Mouse (Mus musculus): ENCODE results near the gene Ssr1.

Gene Ssr1

DNA sequence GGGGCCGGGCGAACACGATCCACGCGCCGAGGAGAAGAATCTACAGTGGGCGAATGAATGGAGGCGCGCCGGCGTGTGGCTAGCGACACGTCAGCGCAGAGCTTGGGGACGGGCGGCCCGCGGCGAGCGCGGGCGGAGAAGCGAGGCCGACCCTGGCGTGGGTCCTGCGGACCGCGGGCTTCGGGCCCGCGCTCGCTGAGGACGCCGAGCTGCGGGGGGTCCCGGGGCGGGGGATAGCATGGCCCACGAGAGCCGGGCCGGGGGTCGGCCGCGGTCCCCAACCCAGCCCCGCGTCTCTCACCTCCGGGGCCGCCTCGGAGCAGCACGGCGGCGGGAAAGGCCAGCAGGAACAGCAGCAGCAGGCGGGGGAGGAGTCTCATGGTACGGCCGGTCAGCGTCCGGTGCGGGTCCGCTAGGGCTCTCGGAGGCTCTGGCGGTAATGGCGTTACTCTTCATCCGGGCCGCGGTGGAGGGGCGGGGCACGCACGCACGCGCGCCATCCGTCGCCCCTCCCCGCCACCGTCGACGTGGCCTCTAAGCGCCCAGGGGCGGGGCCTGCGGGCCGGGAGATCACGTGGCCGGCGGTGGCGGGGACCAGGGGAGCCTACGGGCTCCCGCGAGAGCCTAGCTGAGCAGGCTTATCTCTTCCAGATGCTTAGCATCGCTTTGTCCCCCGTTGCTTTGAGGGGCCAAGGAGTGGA, at the start of gene Ssr1:
TSS of gene Ssr1 (minus strand) at position 514 of the 701 bp plus-strand sequence.
- DNase-seq (ENCODE audit: low read depth, low spot score), result peak; percentile 97

DNA sequence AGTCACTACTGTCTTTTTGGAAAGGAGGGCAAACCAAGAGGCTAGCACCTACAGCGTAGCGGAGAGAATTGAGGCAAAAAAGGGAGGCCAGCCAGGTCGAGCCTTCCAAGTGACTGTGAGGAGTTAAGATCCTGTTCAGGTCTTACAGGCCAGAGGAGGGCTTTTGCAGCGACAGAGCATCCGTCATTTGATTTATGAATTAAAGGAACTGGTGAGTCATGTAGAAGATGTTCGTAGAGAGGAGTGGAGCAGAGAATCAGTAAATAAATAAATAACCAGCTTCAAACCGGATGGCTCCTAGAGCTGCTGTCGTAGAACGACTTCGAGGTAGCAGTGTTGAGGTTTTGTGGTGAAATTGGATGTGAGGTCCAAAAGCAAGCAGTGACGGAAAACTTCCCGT, 43.8 kb upstream of the Ssr1 start:
- DNase-seq (ENCODE audit: low read depth, low spot score), result no peak

- DNase-seq (ENCODE audit: low read depth, low spot score), result peak; percentile 99
Measured at GRCm38 (mm10) chr13:38037044-38037687, 43.1 kb upstream of the Ssr1 start, which contains the start of gene Cage1. Cage1 (minus strand) TSS chr13:38037069.

- DNase-seq (ENCODE audit: low read depth, low spot score), result peak; percentile 28
Measured at GRCm38 (mm10) chr13:38036343-38037043, 42.5 kb upstream of the Ssr1 start, which contains the start of gene Riok1. Riok1 (plus strand) TSS chr13:38036995.

DNA sequence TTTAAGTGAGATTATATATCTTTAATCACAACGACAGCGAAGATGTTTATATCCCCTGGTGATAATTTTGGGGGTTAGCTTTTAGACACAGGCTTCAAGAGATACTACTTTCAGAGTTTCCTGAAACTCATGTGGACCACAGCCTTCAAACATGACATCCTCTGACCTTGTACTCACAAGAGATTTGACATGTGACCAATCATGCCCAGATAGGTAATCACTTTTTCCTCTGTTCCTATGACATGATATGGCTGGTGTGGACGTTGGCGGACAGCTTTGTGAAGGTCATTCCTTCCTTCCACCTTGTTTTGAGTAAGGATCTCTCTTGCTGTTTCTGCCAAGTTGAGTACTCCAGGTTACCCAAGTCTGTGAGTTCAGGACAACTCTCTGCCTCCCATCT, 34.4 kb upstream of the Ssr1 start:
- DNase-seq (ENCODE audit: low read depth, low spot score), result no peak

DNA sequence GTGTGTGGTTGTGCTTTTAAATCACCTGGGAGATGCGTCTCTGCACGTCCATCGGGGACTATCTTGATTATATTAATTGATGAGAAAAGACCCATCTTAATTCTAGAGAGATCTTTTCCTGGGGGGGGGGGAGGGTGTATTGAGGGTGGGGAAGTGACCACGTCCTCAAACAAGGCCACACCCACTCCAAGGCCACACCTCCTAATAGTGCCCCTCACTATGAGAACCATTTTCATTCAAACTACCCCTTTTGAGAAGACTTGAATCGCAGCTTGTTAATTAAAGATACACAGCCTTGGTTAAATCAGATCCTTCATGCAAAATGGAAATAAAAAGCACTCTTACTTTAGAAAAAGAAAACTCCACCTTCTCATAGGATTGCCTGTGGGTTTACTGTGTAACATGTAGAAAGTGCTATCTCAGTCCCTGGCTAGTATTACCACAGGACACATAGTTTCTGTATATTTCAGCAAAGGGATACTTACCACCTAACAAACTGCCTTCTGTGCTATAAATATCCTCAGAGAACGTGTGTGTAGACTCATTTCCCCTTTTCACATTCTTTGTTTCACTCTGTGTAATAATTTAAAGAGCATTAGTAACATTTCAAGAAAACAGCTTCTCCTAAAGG, 33.7 kb upstream of the Ssr1 start:
- no peak for DNase-seq (ENCODE audit: low read depth, low spot score)

DNA sequence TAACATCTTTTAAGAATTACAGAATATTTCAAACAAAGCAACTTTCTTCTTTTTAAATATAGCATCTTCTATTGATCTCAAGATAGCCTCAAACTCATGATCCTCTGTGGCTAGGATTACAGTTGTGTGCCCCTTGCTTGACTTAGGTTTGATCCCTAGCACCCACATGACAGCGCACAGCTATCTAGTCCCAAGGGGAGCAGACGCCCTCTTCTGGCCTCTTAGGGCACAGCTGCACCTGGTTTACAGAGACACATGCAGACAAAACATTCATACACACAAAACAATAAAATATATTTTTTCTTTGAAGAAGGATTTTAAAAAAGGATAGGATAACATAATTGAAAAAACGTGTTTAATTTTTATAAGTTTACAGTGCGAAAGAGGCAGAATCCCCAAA, 31.9 kb upstream of the Ssr1 start:
- peak; percentile 54 for DNase-seq (ENCODE audit: low read depth, low spot score)

DNA sequence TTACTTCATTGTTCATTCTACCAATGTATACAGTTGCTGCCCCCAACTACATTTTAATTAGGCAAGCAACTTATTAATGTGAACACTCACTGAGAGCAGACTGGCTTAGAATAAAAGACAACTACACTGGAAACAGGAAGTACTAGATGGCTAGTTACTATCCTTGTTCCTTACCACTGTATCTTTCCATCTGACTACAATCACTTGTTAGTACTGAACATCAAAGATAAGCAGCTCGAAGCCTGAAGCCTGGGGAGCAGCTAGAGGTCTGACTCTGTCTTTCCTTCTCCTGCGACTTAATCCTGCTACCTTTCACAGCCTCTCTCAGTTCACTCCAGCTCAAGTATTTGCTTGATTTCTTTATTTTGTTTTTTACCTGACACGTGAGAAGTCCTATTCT, 24.8 kb upstream of the Ssr1 start:
- no peak for DNase-seq (ENCODE audit: low read depth, low spot score)

- no peak for DNase-seq (ENCODE audit: low read depth, low spot score)
Measured at GRCm38 (mm10) chr13:38015591-38015990, 21.6 kb upstream of the Ssr1 start.

DNA sequence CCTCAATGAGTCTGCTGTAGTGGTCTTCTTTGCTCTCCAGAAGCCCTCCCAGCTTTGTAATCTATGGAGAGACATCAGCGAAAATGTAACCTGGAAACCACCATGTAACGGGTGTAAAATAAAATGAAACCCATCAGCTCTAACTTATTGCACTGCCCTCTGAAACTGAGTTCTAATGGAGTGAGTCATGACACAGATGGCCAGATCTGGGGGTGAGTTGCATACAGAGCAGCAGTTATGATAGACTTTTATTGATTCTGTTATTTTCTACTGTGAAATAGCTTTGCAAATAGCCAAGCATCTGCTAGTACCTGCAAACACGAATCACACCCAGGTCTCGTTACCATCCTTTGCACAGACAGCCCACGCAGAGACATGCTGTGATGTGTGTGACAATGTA, 18.4 kb upstream of the Ssr1 start:
- no peak for DNase-seq (ENCODE audit: low read depth, low spot score)

GRCm38 (mm10) chr13:38010444-38010910, 16.5 kb upstream of the Ssr1 start:
- no peak for DNase-seq (ENCODE audit: low read depth, low spot score)

- no peak for DNase-seq (ENCODE audit: low read depth, low spot score)
Measured at GRCm38 (mm10) chr13:38009721-38010408, 15.8 kb upstream of the Ssr1 start.

DNA sequence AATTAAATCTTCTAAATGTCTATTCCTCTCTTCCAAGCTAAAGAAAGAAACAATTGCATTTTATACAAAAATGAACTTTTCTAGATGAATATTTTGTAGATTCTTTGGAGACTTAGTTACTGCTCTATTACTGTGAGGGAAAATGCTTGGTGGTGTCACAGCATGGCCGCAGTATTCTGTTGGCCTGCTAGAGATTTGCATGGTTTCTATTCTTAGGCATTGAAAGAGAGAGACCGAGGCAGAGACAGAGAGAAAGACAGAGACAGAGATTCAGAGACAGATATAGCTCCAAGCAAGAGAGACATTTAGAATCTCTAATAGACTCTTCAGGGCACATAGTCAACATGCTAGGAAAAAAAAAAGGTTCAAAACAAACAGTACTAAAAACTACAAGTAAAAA, 14.0 kb upstream of the Ssr1 start:
- no peak for DNase-seq (ENCODE audit: low read depth, low spot score)

- DNase-seq (ENCODE audit: low read depth, low spot score), result peak; percentile 24
Measured at GRCm38 (mm10) chr13:38002461-38002860, 8.4 kb upstream of the Ssr1 start.

- DNase-seq (ENCODE audit: low read depth, low spot score), result peak; percentile 14
Measured at GRCm38 (mm10) chr13:37999713-38000112, 5.7 kb upstream of the Ssr1 start.

GRCm38 (mm10) chr13:37994405-37994749, 360 bp upstream of the Ssr1 start:
- DNase-seq (ENCODE audit: low read depth, low spot score), result no peak

- no peak for DNase-seq (ENCODE audit: low read depth, low spot score)
Measured at GRCm38 (mm10) chr13:37993376-37993703, 677 bp downstream of the Ssr1 start.

- DNase-seq (ENCODE audit: low read depth, low spot score), result no peak
Measured at GRCm38 (mm10) chr13:37992638-37993371, 1.2 kb downstream of the Ssr1 start.

DNA sequence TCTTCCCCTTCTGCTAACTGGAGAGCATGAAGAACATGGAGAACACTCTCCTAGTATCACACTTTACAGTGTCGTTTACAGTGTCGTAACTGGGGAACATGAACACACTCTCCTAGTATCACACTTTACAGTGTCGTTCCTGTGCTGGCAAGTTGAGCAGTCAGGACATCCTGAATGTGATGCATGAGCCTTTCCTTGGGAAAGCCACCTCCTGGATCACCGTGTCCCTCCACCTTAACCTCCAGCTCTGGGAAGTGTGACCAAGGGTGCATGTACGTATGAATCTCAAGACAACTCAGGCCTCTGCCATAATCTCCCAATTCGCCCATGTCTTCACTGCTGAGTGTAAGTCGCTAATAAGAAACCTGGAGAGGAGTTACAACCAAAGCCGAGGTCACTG, 4.3 kb downstream of the Ssr1 start:
- no peak for DNase-seq (ENCODE audit: low read depth, low spot score)

- DNase-seq (ENCODE audit: low read depth, low spot score), result no peak
Measured at GRCm38 (mm10) chr13:37986166-37986565, 7.9 kb downstream of the Ssr1 start.

- DNase-seq (ENCODE audit: low read depth, low spot score), result no peak
Measured at GRCm38 (mm10) chr13:37981063-37981462, 13.0 kb downstream of the Ssr1 start.

All from ZHBTc4 (cell line).